Mouse (Mus musculus) cerebellum, postnatal 36 days (tissue): Measurements from ENCODE around the gene Zfp968.
"Not testable (repeated sequence)": the region's sequence is repeated elsewhere in the genome, so short reads cannot be mapped to it uniquely, and the experiment has no call there.

Experiments used
- DNase-seq, 2 experiments: peaks; one replicate each; pipeline ENCODE4 v3.0.0; 2021 to 2022; ENCODE audit warnings: mixed read lengths in 2 of 2

The Zfp968 gene

GRCm38 (mm10) chr2:175372136-175372535 lies at the start of gene Zfp968:
TSS of gene Zfp968 (plus strand) at chr2:175372436.
- not testable (repeated sequence) for DNase-seq

- DNase-seq = not testable (repeated sequence)
These were observed 34.1 kb upstream of the Zfp968 start, which contains the start of gene Gm4631 for GRCm38 (mm10) chr2:175338097-175338496. TSS of gene Gm4631 (minus strand) at chr2:175338197.
